Mouse (Mus musculus) limb, embryonic 11.5 days (tissue): ENCODE data around the gene Gm42742. TPM values are rescaled to one million over a fixed set of nuclear protein-coding genes. Genes with fewer than 3 reads are reported as not detected.

ENCODE experiments used
- ATAC-seq: fragments of 200-750 bp; cut with Nextera tagmentation; 2 replicates; pipeline ENCODE4 v1.8.0; 2017; ENCODE audit warnings: low read depth; ENCODE audit not compliant: insufficient number of reproducible peaks, low FRiP score, low TSS enrichment
- DNase-seq: peaks from one replicate; pipeline ENCODE4 v3.0.0-alpha.2; 2015; ENCODE audit warnings: low spot score
- H3K27ac ChIP-seq: fragments of 300-500 bp; sonication (generic); replicated peaks from 2 replicates; pipeline ENCODE4 v1.5.1; 2014; ENCODE audit warnings: low read depth, mild to moderate bottlenecking, low read length
- H3K27me3 ChIP-seq: fragments of 300-500 bp; sonication (generic); 2 replicates; pipeline ENCODE4 v1.6.1; 2014; ENCODE audit warnings: mild to moderate bottlenecking, low read length, mixed read lengths; ENCODE audit not compliant: control insufficient read depth, insufficient read depth
- H3K36me3 ChIP-seq: fragments of 300-500 bp; sonication (generic); 2 replicates; pipeline ENCODE4 v1.6.1; 2014; ENCODE audit warnings: mild to moderate bottlenecking, low read length, moderate library complexity, mixed read lengths; ENCODE audit not compliant: control insufficient read depth, insufficient read depth
- H3K4me1 ChIP-seq: fragments of 300-500 bp; sonication (generic); 2 replicates; pipeline ENCODE4 v1.6.1; 2014; ENCODE audit warnings: low read length, mixed read lengths; ENCODE audit not compliant: control insufficient read depth, insufficient read depth
- H3K4me2 ChIP-seq: fragments of 300-500 bp; sonication (generic); 2 replicates; pipeline ENCODE4 v1.6.1; 2014; ENCODE audit warnings: low read depth, mild to moderate bottlenecking, moderate library complexity; ENCODE audit not compliant: severe bottlenecking
- H3K4me3 ChIP-seq: fragments of 300-500 bp; sonication (generic); 2 replicates; pipeline ENCODE4 v1.5.1; 2014; ENCODE audit warnings: low read depth, low read length
- H3K9ac ChIP-seq: fragments of 300-500 bp; sonication (generic); 2 replicates; pipeline ENCODE4 v1.6.1; 2014; ENCODE audit warnings: mild to moderate bottlenecking, low read length
- H3K9me3 ChIP-seq: fragments of 300-500 bp; sonication (generic); 2 replicates; pipeline ENCODE4 v1.6.1; 2016; ENCODE audit warnings: low read length; ENCODE audit not compliant: control insufficient read depth
- WGBS: fragments of 180-500 bp; shearing (Covaris S2); extraction: QIAGEN DNeasy Blood & Tissue Kit; methylation state at CpG from one replicate; pipeline ENCODE4 v1.1.7; 2014; 5-methylcytosine and 5-hydroxymethylcytosine counted together
- polyA plus RNA-seq: library from polyadenylated mRNA; unstranded; fragments of >200 nt; fragmentation: Nextera tagmentation; extraction: Ambion mirVana; gene quantifications from 2 replicates; pipeline ENCODE4 v1.2.1, GENCODE M21; 2014

Gene Gm42742
- polyA plus RNA-seq, 1 experiment from 2014 or later = 66.8 TPM

DNA sequence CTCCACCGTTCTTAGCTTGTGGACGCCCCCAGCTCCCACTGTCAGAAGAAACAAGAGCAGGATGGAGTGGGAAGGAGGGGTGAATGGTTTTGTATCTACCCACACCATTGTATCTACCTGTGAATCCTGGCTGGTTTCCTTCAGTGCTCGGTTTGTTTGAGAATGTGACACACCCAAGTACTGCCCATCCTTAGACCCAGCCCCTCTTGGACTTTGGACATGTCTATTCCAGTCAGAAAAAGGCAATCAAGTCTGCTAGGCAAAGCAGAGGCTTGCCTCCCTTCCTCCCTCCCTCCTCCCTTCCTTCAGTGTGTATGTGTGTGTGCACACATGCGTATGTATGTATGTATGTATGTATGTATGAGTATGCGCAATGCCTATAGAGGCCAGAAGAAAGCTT lies 17.3 kb downstream of the Gm42742 start:
- ATAC-seq (no peak), DNase-seq (no peak)
- Histone ChIP-seq H3K27ac (no peak overlapping the region), H3K4me2 (no peak overlapping the region), H3K9me3 (no peaks in the 10 kb centered on the region), H3K36me3 (no peaks in the 10 kb centered on the region), H3K9ac (no peak overlapping the region), H3K4me3 (no peak overlapping the region), H3K4me1 (no peaks in the 10 kb centered on the region), H3K27me3 (no peaks in the 10 kb centered on the region)
- WGBS = 95% methylated on average over 5 of the region's 5 CpGs

DNA sequence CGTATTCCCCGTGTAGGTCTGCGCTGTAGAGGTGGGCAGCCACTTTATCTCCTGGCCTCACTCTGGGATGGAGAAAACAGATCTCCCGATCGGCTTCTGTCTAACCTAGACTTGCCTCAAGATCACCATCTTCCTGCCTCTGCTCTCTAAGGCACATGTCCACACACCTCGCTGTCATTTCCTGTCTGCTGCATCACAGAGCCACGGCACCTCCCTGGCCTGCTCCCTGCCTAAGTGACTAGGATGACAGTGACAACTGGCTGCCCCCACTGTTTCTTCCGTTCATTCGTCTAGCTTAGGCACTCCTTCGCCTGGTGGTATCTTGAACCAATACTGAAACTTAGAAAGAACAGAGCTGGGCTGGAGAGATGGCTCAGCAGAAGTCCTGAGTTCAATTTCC lies 21.3 kb downstream of the Gm42742 start:
- Histone ChIP-seq H3K4me1 (no peaks in the 10 kb centered on the region), H3K27me3 (no peaks in the 10 kb centered on the region), H3K36me3 (no peaks in the 10 kb centered on the region; the same call in 1 of the 2 replicates), H3K4me2 (no peak overlapping the region), H3K9me3 (no peaks in the 10 kb centered on the region), H3K27ac (no peak overlapping the region), H3K4me3 (no peak overlapping the region), H3K9ac (no peak overlapping the region)
- DNase-seq (no peak), ATAC-seq (no peak)
- WGBS = 77% methylated on average over 10 of the region's 10 CpGs

DNA sequence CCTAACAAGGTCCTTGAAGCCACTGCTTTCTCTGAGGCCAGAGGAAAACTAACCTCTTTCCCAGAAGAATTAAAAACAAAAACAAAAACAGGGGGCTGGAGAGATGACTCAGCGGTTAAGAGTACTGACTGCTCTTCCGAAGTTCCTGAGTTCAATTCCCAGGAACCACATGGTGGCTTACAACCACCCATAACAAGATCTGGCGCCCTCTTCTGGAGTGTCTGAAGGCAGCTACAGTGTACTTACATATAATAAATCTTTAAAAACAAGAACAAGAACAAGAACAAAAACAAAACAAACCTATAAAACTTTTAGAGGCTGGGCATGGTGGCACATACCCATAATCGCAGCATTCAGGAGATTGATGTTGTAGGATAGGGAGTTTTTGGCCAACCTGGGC lies 24.4 kb downstream of the Gm42742 start:
- H3K36me3 ChIP-seq = no peaks in the 10 kb centered on the region; the same call in 1 of the 2 replicates
- WGBS = 83% methylated on average over 4 of the region's 4 CpGs

DNA sequence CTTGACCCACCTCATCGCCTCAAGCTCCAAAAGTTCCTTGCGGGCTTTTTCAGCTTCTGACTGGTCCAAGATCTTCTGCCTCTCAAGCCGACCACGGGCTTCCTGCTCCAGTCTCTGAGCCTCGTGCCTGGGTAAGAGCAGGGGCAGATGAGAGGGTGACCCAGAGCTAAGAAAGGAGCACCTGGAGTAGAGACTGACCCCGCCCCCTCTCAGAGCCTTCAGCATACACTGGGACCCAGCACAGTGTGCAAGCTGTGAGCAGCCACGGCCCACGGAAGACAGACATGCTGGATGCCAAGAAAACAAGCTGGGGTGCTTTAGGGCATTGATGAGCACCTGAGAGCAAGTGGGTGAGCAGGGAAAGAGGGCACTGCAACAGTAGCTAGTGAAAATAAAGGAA lies 32.1 kb downstream of the Gm42742 start:
- no peaks in the 10 kb centered on the region for H3K9me3 ChIP-seq
- H3K27me3 ChIP-seq = no peaks in the 10 kb centered on the region
- H3K27ac ChIP-seq = no peak overlapping the region
- ATAC-seq (no peak), DNase-seq (no peak)
- no peak overlapping the region for H3K9ac ChIP-seq
- H3K4me2 ChIP-seq = no peak overlapping the region
- WGBS = 74% methylated on average over 8 of the region's 8 CpGs
- no peaks in the 10 kb centered on the region for H3K36me3 ChIP-seq
- H3K4me3 ChIP-seq = no peak overlapping the region
- H3K4me1 ChIP-seq = no peaks in the 10 kb centered on the region

More for the DNA sequence above, 24.4 kb downstream of the Gm42742 start:
- no peak overlapping the region for H3K4me3 ChIP-seq
- no peak for ATAC-seq
- H3K9me3 ChIP-seq = no peaks in the 10 kb centered on the region
- H3K4me2 ChIP-seq = no peak overlapping the region
- DNase-seq = no peak
- no peak overlapping the region for H3K27ac ChIP-seq
- no peaks in the 10 kb centered on the region for H3K4me1 ChIP-seq
- no peak overlapping the region for H3K9ac ChIP-seq
- H3K27me3 ChIP-seq = no peaks in the 10 kb centered on the region

DNA sequence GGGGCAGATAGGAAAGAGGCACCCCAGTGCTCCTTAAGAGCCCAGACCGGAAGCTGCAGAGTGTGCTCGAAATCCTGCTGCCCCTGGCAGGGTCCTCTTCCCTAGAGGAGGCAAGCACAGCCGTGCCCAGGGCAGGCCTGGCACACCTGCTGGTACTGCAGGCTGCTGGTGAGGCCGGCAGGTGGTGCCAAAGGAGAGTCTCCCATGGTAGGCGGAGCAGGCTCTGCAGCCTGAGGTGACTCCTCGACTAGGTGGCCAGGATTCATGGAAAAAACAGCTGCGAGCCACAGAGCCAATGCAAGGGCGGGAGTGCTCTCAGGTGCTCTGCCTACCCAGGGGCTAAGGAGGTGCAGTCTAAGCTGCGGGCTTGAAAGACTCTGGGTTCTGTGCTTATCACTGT lies 34.6 kb downstream of the Gm42742 start:
- H3K27ac ChIP-seq = no peak overlapping the region
- no peak overlapping the region for H3K4me3 ChIP-seq
- H3K4me2 ChIP-seq = no peak overlapping the region
- DNase-seq (peak; percentile 36), ATAC-seq (no peak)
- WGBS = 40% methylated on average over 9 of the region's 9 CpGs
- no peaks in the 10 kb centered on the region for H3K36me3 ChIP-seq
- no peaks in the 10 kb centered on the region for H3K27me3 ChIP-seq
- no peaks in the 10 kb centered on the region for H3K9me3 ChIP-seq
- H3K9ac ChIP-seq = no peak overlapping the region
- H3K4me1 ChIP-seq = no peaks in the 10 kb centered on the region

DNA sequence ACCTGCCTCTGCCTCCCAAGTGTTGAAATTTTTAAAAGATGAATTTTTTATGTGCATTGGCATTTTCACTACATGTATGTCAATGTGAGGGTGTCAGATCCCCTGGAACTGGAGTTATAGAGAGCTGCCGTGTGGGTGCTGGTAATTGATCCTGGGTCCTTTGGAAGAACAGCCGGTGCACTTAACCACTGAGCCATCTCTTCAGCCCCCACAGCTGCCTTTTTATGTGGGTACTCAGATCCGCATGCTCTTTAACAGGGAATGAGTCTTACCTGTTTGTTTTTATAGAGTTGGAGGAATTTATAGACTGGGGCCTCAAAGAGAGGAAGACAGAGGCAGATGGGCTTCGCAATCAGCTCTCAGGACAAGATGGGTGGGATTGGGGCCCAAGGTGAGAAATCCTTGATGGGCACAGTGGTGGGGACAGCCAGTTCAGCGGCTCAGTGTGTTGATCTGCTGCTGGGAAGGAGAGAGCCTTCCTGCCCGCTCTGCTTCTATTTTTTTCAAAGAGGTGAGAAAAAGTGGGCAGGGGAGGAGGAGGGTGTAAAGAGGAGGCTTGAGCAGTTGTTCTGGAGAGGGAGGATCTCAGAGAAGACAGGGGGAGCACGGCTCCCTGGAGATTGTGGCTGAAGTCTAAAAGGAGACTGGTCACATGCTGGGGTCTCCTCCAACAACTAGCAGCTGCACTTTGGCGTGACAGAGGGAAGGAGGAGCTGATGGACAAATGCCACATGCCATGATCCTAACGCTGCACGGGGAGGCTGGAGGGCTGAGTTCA lies 36.0 kb downstream of the Gm42742 start:
- DNase-seq (no peak), ATAC-seq (no peak)
- Histone ChIP-seq H3K9ac (no peak overlapping the region), H3K27me3 (no peaks in the 10 kb centered on the region), H3K9me3 (no peaks in the 10 kb centered on the region), H3K4me1 (no peaks in the 10 kb centered on the region), H3K27ac (no peak overlapping the region), H3K4me2 (no peak overlapping the region), H3K4me3 (no peak overlapping the region), H3K36me3 (peaks cover 3% of the 10 kb centered on the region; the same call in 1 of the 2 replicates)
- 35% methylated on average over 10 of the region's 10 CpGs for WGBS

DNA sequence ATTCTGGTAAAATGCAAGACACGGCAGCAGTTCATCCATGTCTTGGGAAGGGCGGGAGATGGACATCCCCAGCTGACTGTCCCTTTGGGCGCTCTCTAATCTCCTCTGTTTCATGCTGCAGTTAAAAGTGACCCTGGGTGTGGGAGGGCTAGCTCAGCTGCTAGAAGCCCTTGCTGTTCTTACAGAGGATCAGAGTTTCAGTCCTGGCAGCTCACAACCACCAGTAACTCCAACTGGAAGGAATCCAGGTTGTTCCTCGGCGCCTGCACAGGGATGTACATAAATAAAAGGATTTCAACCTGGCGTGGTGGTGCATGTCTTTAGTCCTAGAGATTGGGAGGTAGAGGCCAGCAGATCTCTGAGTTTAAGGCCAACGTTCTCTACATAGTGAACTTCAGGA lies 37.8 kb downstream of the Gm42742 start:
- DNase-seq (no peak), ATAC-seq (no peak)
- Histone ChIP-seq H3K4me3 (no peak overlapping the region), H3K9me3 (no peaks in the 10 kb centered on the region), H3K4me2 (no peak overlapping the region), H3K9ac (no peak overlapping the region), H3K36me3 (peaks cover 14% of the 10 kb centered on the region; the same call in 1 of the 2 replicates), H3K27ac (no peak overlapping the region), H3K4me1 (no peaks in the 10 kb centered on the region), H3K27me3 (no peaks in the 10 kb centered on the region)
- WGBS = 85% methylated on average over 7 of the region's 7 CpGs

DNA sequence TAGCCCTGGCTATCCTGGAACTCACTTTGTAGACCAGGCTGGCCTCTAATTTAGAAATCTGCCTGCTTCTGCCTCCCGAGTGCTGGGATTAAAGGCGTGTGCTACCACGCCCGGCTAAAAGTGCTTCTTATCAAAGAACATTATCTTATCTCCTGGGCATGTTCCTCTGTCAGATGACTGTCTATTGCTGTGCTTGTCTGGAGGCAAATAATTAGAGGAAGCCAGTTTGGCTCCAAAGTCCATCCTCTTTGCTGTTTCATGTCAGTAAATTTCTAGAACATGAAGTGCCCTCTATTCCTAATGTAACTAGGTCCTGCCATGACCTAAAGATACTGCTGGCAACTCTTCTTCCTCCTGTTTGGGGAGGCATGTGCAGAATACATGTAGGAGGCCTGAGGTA lies 38.8 kb downstream of the Gm42742 start:
- DNase-seq (no peak), ATAC-seq (no peak)
- H3K27me3 ChIP-seq = no peaks in the 10 kb centered on the region
- WGBS = 95% methylated on average over 4 of the region's 4 CpGs
- H3K36me3 ChIP-seq = peaks cover 17% of the 10 kb centered on the region; the same call in 1 of the 2 replicates
- H3K9ac ChIP-seq = no peak overlapping the region
- H3K27ac ChIP-seq = no peak overlapping the region
- H3K4me1 ChIP-seq = no peaks in the 10 kb centered on the region
- no peaks in the 10 kb centered on the region for H3K9me3 ChIP-seq
- H3K4me2 ChIP-seq = no peak overlapping the region
- no peak overlapping the region for H3K4me3 ChIP-seq

DNA sequence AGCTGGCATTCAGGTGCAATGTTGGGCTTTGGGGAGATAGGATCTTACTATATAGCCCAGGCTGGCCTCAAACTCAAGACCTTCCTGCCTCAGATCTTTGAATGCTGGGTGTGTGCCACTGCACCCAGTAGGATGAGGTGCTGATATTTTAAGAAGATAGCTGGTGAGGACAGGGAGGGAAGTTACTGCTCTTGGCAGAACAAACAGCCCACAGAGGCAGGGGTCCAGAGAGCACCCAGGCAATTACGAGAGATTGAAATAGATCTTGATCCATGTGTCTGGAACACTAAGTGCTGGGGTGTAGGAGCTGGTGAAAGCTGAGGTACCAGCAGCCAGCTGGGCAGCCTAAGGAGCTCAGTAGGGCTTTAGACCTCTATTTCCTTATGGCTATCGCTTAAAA lies 39.3 kb downstream of the Gm42742 start:
- no peak for ATAC-seq
- no peak overlapping the region for H3K4me3 ChIP-seq
- no peaks in the 10 kb centered on the region for H3K27me3 ChIP-seq
- no peak for DNase-seq
- no peak overlapping the region for H3K4me2 ChIP-seq
- peaks cover 17% of the 10 kb centered on the region; the same call in 1 of the 2 replicates for H3K36me3 ChIP-seq
- WGBS = 92% methylated on average over 2 of the region's 2 CpGs
- H3K9me3 ChIP-seq = no peaks in the 10 kb centered on the region
- H3K27ac ChIP-seq = no peak overlapping the region
- no peaks in the 10 kb centered on the region for H3K4me1 ChIP-seq
- no peak overlapping the region for H3K9ac ChIP-seq
